Mouse (Mus musculus): ENCODE results near the gene Rnf123. TPM values are rescaled to one million over a fixed set of nuclear protein-coding genes. Genes with fewer than 3 reads are reported as not detected.
A peak's percentile ranks its signal among the peaks of the same experiment; 100 is the strongest.

Gene Rnf123
- polyA plus RNA-seq, 1 experiment from 2014 or later, result 50.1 TPM

- H3K27ac ChIP-seq (ENCODE audit: low read depth), result peak overlapping the region; percentile 88
- DNase-seq (peak; percentile 28), ATAC-seq (peak; percentile 4; the same call in 1 of the 2 replicates)
- peak overlapping the region; percentile 88 for H3K4me2 ChIP-seq (ENCODE audit: low read depth, low read length)
- H3K9me3 ChIP-seq (ENCODE audit: low read length), result no peaks in the 10 kb centered on the region
- no peaks in the 10 kb centered on the region for H3K27me3 ChIP-seq (ENCODE audit: insufficient read depth, low read length)
- H3K4me1 ChIP-seq (ENCODE audit: insufficient read depth), result peaks cover 24% of the 10 kb centered on the region
- H3K4me3 ChIP-seq (ENCODE audit: low read depth, low read length), result peak overlapping the region; percentile 91
- peak overlapping the region; percentile 78 for H3K9ac ChIP-seq (replicated peaks)
- H3K36me3 ChIP-seq (replicated peaks; ENCODE audit: insufficient read depth, low read length), result peaks cover 56% of the 10 kb centered on the region
- no peak for TF ChIP-seq CTCF (IDR thresholded peaks at IDR 0.05; ENCODE audit: low read depth)
- TF ChIP-seq EP300 (IDR thresholded peaks at IDR 0.05; ENCODE audit: low read depth), result no peak
- WGBS (ENCODE audit: insufficient replicate concordance), result 39% methylated on average over 15 of the region's 15 CpGs
Measured at GRCm38 (mm10) chr9:108049561-108050251, 33.4 kb downstream of the Rnf123 start.

- Histone ChIP-seq H3K9ac (replicated peaks) (peak within 1 kb of the TSS; percentile 78), H3K4me2 (ENCODE audit: low read depth, low read length) (peak within 1 kb of the TSS; percentile 88), H3K4me3 (ENCODE audit: low read depth, low read length) (peak within 1 kb of the TSS; percentile 91), H3K27me3 (ENCODE audit: insufficient read depth, low read length) (no peaks in the 10 kb centered on the region), H3K27ac (ENCODE audit: low read depth) (peak within 1 kb of the TSS; percentile 88), H3K4me1 (ENCODE audit: insufficient read depth) (peaks cover 24% of the 10 kb centered on the region), H3K36me3 (replicated peaks; ENCODE audit: insufficient read depth, low read length) (peaks cover 52% of the 10 kb centered on the region), H3K9me3 (ENCODE audit: low read length) (no peaks in the 10 kb centered on the region)
- TF ChIP-seq CTCF (IDR thresholded peaks at IDR 0.05; ENCODE audit: low read depth) (no peak), EP300 (IDR thresholded peaks at IDR 0.05; ENCODE audit: low read depth) (no peak)
- WGBS (ENCODE audit: insufficient replicate concordance), result under 1% methylated on average over 36 of the region's 39 CpGs
- DNase-seq, result peak; percentile 97
- peak; percentile 96 for ATAC-seq
Measured at GRCm38 (mm10) chr9:108049016-108049455, 34.1 kb downstream of the Rnf123 start, which contains the start of gene Gmppb. TSS of gene Gmppb (plus strand) at chr9:108049242.

GRCm38 (mm10) chr9:108048566-108048955 is 34.6 kb downstream of the Rnf123 start:
- Histone ChIP-seq H3K36me3 (replicated peaks; ENCODE audit: insufficient read depth, low read length) (peaks cover 48% of the 10 kb centered on the region), H3K4me3 (ENCODE audit: low read depth, low read length) (peak overlapping the region; percentile 91), H3K27me3 (ENCODE audit: insufficient read depth, low read length) (no peaks in the 10 kb centered on the region), H3K4me2 (ENCODE audit: low read depth, low read length) (peak overlapping the region; percentile 88), H3K9me3 (ENCODE audit: low read length) (no peaks in the 10 kb centered on the region), H3K4me1 (ENCODE audit: insufficient read depth) (peaks cover 24% of the 10 kb centered on the region), H3K27ac (ENCODE audit: low read depth) (peak overlapping the region; percentile 88), H3K9ac (replicated peaks) (peak overlapping the region; percentile 58)
- TF ChIP-seq CTCF (IDR thresholded peaks at IDR 0.05; ENCODE audit: low read depth) (no peak), EP300 (IDR thresholded peaks at IDR 0.05; ENCODE audit: low read depth) (no peak)
- 3% methylated on average over 19 of the region's 19 CpGs for WGBS (ENCODE audit: insufficient replicate concordance)
- ATAC-seq (peak; percentile 3), DNase-seq (no peak)

GRCm38 (mm10) chr9:108047601-108048565 is 35.3 kb downstream of the Rnf123 start:
- ATAC-seq (no peak), DNase-seq (peak; percentile 33)
- peak overlapping the region; percentile 88 for H3K27ac ChIP-seq (ENCODE audit: low read depth)
- H3K4me3 ChIP-seq (ENCODE audit: low read depth, low read length), result peak overlapping the region; percentile 91
- H3K9ac ChIP-seq (replicated peaks), result peak overlapping the region; percentile 58
- WGBS (ENCODE audit: insufficient replicate concordance), result 39% methylated on average over 17 of the region's 17 CpGs
- TF ChIP-seq CTCF (IDR thresholded peaks at IDR 0.05; ENCODE audit: low read depth) (no peak), EP300 (IDR thresholded peaks at IDR 0.05; ENCODE audit: low read depth) (no peak)
- peak overlapping the region; percentile 88 for H3K4me2 ChIP-seq (ENCODE audit: low read depth, low read length)
- peaks cover 21% of the 10 kb centered on the region for H3K4me1 ChIP-seq (ENCODE audit: insufficient read depth)
- H3K36me3 ChIP-seq (replicated peaks; ENCODE audit: insufficient read depth, low read length), result peaks cover 52% of the 10 kb centered on the region
- H3K9me3 ChIP-seq (ENCODE audit: low read length), result no peaks in the 10 kb centered on the region
- no peaks in the 10 kb centered on the region for H3K27me3 ChIP-seq (ENCODE audit: insufficient read depth, low read length)

- Histone ChIP-seq H3K9me3 (ENCODE audit: low read length) (no peaks in the 10 kb centered on the region), H3K9ac (replicated peaks) (peak overlapping the region; percentile 16; the same call in 1 of the 2 replicates), H3K27ac (ENCODE audit: low read depth) (no peak overlapping the region), H3K4me1 (ENCODE audit: insufficient read depth) (peaks cover 21% of the 10 kb centered on the region), H3K27me3 (ENCODE audit: insufficient read depth, low read length) (no peaks in the 10 kb centered on the region), H3K36me3 (replicated peaks; ENCODE audit: insufficient read depth, low read length) (peaks cover 56% of the 10 kb centered on the region), H3K4me2 (ENCODE audit: low read depth, low read length) (no peak overlapping the region), H3K4me3 (ENCODE audit: low read depth, low read length) (no peak overlapping the region)
- ATAC-seq (no peak), DNase-seq (peak; percentile 19)
- TF ChIP-seq CTCF (IDR thresholded peaks at IDR 0.05; ENCODE audit: low read depth), result no peak
- no peak for TF ChIP-seq EP300 (IDR thresholded peaks at IDR 0.05; ENCODE audit: low read depth)
- 79% methylated on average over 4 of the region's 4 CpGs for WGBS (ENCODE audit: insufficient replicate concordance)
Measured at GRCm38 (mm10) chr9:108046582-108046981, 36.6 kb downstream of the Rnf123 start.

Measured in liver, postnatal 0 days (tissue).